Mouse (Mus musculus) ES-E14 (cell line): ENCODE data around the gene Me1. TPM values are rescaled to one million over a fixed set of nuclear protein-coding genes. Genes with fewer than 3 reads are reported as not detected.

Experiments
- DNase-seq: peaks from one replicate; pipeline ENCODE4 v3.0.0-alpha.2; 2013; ENCODE audit warnings: low read depth, low spot score
- H3K27ac ChIP-seq: 2 replicates; pipeline ENCODE4 v1.5.1; 2012; ENCODE audit warnings: low read depth, mild to moderate bottlenecking, low read length, moderate library complexity, mixed read lengths; ENCODE audit not compliant: poor library complexity, insufficient read depth, severe bottlenecking
- H3K36me3 ChIP-seq: 2 replicates; pipeline ENCODE4 v1.6.1; 2012; ENCODE audit warnings: mild to moderate bottlenecking, low read length, moderate library complexity, mixed read lengths; ENCODE audit not compliant: control insufficient read depth, poor library complexity, insufficient read depth, severe bottlenecking
- H3K4me1 ChIP-seq, 2 experiments: fragments of 150-350 bp in 1 of 2; sonication (generic) in 1 of 2; 2 replicates each; pipeline ENCODE4 v1.6.1; 2012; ENCODE audit warnings: low read length in 2 of 2, mild to moderate bottlenecking in 1 of 2, mixed read lengths in 1 of 2; ENCODE audit not compliant: control insufficient read depth in 2 of 2, insufficient read depth in 2 of 2, poor library complexity in 1 of 2
- H3K4me3 ChIP-seq, 2 experiments: fragments of 150-350 bp in 1 of 2; sonication (generic) in 1 of 2; 2 replicates each; pipeline ENCODE4 v1.5.1; 2012; ENCODE audit warnings: low read length in 2 of 2, low read depth in 1 of 2, mild to moderate bottlenecking in 1 of 2, mixed read lengths in 1 of 2; ENCODE audit not compliant: insufficient read depth in 1 of 2, poor library complexity in 1 of 2, severe bottlenecking in 1 of 2
- H3K9ac ChIP-seq: 2 replicates; pipeline ENCODE4 v1.6.1; 2012; ENCODE audit warnings: low read depth, mild to moderate bottlenecking, low read length, mixed read lengths; ENCODE audit not compliant: poor library complexity, insufficient read depth, severe bottlenecking
- H3K9me3 ChIP-seq: fragments of 150-350 bp; sonication (generic); 2 replicates; pipeline ENCODE4 v1.6.1; 2012; ENCODE audit warnings: low read depth, mild to moderate bottlenecking, low read length; ENCODE audit not compliant: control insufficient read depth, insufficient read depth
- CHD2 ChIP-seq: IDR thresholded peaks from 2 replicates; pipeline ENCODE4 v1.6.1; 2014; ENCODE audit warnings: mild to moderate bottlenecking, low read depth, low read length, inconsistent platforms
- HCFC1 ChIP-seq: IDR thresholded peaks from 2 replicates; pipeline ENCODE4 v1.6.1; 2012; ENCODE audit warnings: low read length, inconsistent platforms, borderline replicate concordance; ENCODE audit not compliant: insufficient read depth
- MAFK ChIP-seq: IDR thresholded peaks from 2 replicates; pipeline ENCODE4 v1.6.1; 2014; ENCODE audit warnings: mild to moderate bottlenecking, low read depth, low read length, inconsistent platforms; ENCODE audit not compliant: insufficient read depth
- ZC3H11A ChIP-seq: IDR thresholded peaks from 2 replicates; pipeline ENCODE4 v1.6.1; 2012; ENCODE audit warnings: low read depth, mild to moderate bottlenecking, inconsistent platforms, low read length, borderline replicate concordance
- ZNF384 ChIP-seq: IDR thresholded peaks from 2 replicates; pipeline ENCODE4 v1.6.1; 2012; ENCODE audit warnings: low read depth, low read length, inconsistent platforms
- in situ Hi-C, 2 experiments: fragments of 600-800 bp; cut with MboI; formaldehyde crosslinking; loops; one replicate each; pipeline ENCODE4 v1.15.1; 2025; ENCODE audit warnings: low sequenced_read_pairs in 2 of 2, inconsistent platforms in 1 of 2; ENCODE audit not compliant: unreplicated experiment in 2 of 2
- total RNA-seq: library from RNA; depleted of rRNA; stranded (reverse); fragments of 300-350 nt; gene quantifications from 2 replicates; pipeline ENCODE4 v1.2.3, GENCODE M21; 2012

Me1 gene
- total RNA-seq, 1 experiment: 13.4 TPM

GRCm38 (mm10) chr9:86643497-86643896, 52.3 kb downstream of the Me1 start:
- in situ Hi-C loops: no loop called here
- no peak overlapping the region for H3K27ac ChIP-seq
- H3K4me1 ChIP-seq: peaks cover 0 to 2% of the 10 kb centered on the region in 2 experiments; a peak in 1 of 4 replicates
- no peak for DNase-seq
- TF ChIP-seq ZNF384 (no peak), MAFK (no peak), ZC3H11A (no peak), CHD2 (no peak), HCFC1 (no peak)
- H3K36me3 ChIP-seq: no peaks in the 10 kb centered on the region
- H3K4me3 ChIP-seq: no peak overlapping the region
- H3K9me3 ChIP-seq: no peaks in the 10 kb centered on the region
- no peak overlapping the region for H3K9ac ChIP-seq

- in situ Hi-C loops: no loop called here
- Histone ChIP-seq H3K9ac (no peak overlapping the region), H3K27ac (no peak overlapping the region), H3K9me3 (no peaks in the 10 kb centered on the region), H3K36me3 (no peaks in the 10 kb centered on the region), H3K4me3 (no peak overlapping the region), H3K4me1 (no peaks in the 10 kb centered on the region)
- DNase-seq: no peak
- TF ChIP-seq ZC3H11A: no peak
- TF ChIP-seq CHD2: no peak
- TF ChIP-seq ZNF384: no peak
- TF ChIP-seq MAFK: no peak
- TF ChIP-seq HCFC1: no peak
These were observed 57.0 kb downstream of the Me1 start for GRCm38 (mm10) chr9:86638771-86639170.

GRCm38 (mm10) chr9:86631153-86631552, 64.6 kb downstream of the Me1 start:
- no peak for TF ChIP-seq ZNF384
- no peak for TF ChIP-seq HCFC1
- no peak for TF ChIP-seq ZC3H11A
- no peak for TF ChIP-seq MAFK
- TF ChIP-seq CHD2: no peak

GRCm38 (mm10) chr9:86630352-86630931, 65.3 kb downstream of the Me1 start:
- Histone ChIP-seq H3K9me3 (no peaks in the 10 kb centered on the region), H3K4me3 (no peak overlapping the region), H3K27ac (no peak overlapping the region), H3K36me3 (no peaks in the 10 kb centered on the region), H3K9ac (no peak overlapping the region), H3K4me1 (no peaks in the 10 kb centered on the region)
- in situ Hi-C loops: no loop called here
- DNase-seq: no peak
- TF ChIP-seq CHD2 (no peak), ZNF384 (no peak), HCFC1 (no peak), ZC3H11A (no peak), MAFK (no peak)

More at GRCm38 (mm10) chr9:86631153-86631552, 64.6 kb downstream of the Me1 start:
- Histone ChIP-seq H3K4me3 (no peak overlapping the region), H3K36me3 (no peaks in the 10 kb centered on the region), H3K9me3 (no peaks in the 10 kb centered on the region), H3K9ac (no peak overlapping the region), H3K4me1 (no peaks in the 10 kb centered on the region), H3K27ac (no peak overlapping the region)
- in situ Hi-C loops: no loop called here
- DNase-seq: no peak
